Mouse (Mus musculus) limb, embryonic 15.5 days (tissue): ENCODE measurements around the gene Tank. TPM values are rescaled to one million over a fixed set of nuclear protein-coding genes. Genes with fewer than 3 reads are reported as not detected.
A peak's percentile ranks its signal among the peaks of the same experiment; 100 is the strongest.

Experiments used
- ATAC-seq: fragments of 200-750 bp; cut with Nextera tagmentation; 2 replicates; pipeline ENCODE4 v1.8.0; 2017; ENCODE audit warnings: low read depth, moderate TSS enrichment; ENCODE audit not compliant: insufficient number of reproducible peaks, low FRiP score, low TSS enrichment
- H3K27ac ChIP-seq: fragments of 300-500 bp; sonication (generic); 2 replicates; pipeline ENCODE4 v1.5.1; 2015; ENCODE audit warnings: moderate library complexity, mild to moderate bottlenecking, inconsistent platforms
- H3K27me3 ChIP-seq: fragments of 300-500 bp; sonication (generic); 2 replicates; pipeline ENCODE4 v1.6.1; 2015; ENCODE audit warnings: inconsistent platforms
- H3K36me3 ChIP-seq: fragments of 300-500 bp; sonication (generic); 2 replicates; pipeline ENCODE4 v1.6.1; 2015; ENCODE audit warnings: inconsistent platforms
- H3K4me1 ChIP-seq: fragments of 300-500 bp; sonication (generic); 2 replicates; pipeline ENCODE4 v1.6.1; 2015; ENCODE audit warnings: inconsistent platforms
- H3K4me2 ChIP-seq: fragments of 300-500 bp; sonication (generic); 2 replicates; pipeline ENCODE4 v1.6.1; 2015; ENCODE audit warnings: mild to moderate bottlenecking, inconsistent platforms
- H3K4me3 ChIP-seq: fragments of 300-500 bp; sonication (generic); 2 replicates; pipeline ENCODE4 v1.5.1; 2015; ENCODE audit warnings: mild to moderate bottlenecking, inconsistent platforms
- H3K9ac ChIP-seq: fragments of 300-500 bp; sonication (generic); 2 replicates; pipeline ENCODE4 v1.6.1; 2015; ENCODE audit warnings: inconsistent platforms
- H3K9me3 ChIP-seq: fragments of 300-500 bp; sonication (generic); 2 replicates; pipeline ENCODE4 v1.6.1; 2016; ENCODE audit warnings: inconsistent platforms
- WGBS: fragments of 180-500 bp; shearing (Covaris S2); methylation state at CpG from one replicate; pipeline ENCODE4 v1.1.7; 2015; 5-methylcytosine and 5-hydroxymethylcytosine counted together
- polyA plus RNA-seq: library from polyadenylated mRNA; unstranded; fragments of >200 nt; fragmentation: Nextera tagmentation; extraction: Ambion mirVana; gene quantifications from 2 replicates; pipeline ENCODE4 v1.2.1, GENCODE M21; 2015

Gene Tank
- polyA plus RNA-seq, 1 experiment from 2014 or later, result 28.0 TPM

GRCm38 (mm10) chr2:61630864-61631555 is 52.6 kb downstream of the Tank start:
- 91% methylated on average over 3 of the region's 3 CpGs for WGBS
- H3K4me3 ChIP-seq, result no peak overlapping the region
- H3K27me3 ChIP-seq, result no peaks in the 10 kb centered on the region
- H3K27ac ChIP-seq, result no peak overlapping the region
- H3K9ac ChIP-seq, result no peak overlapping the region
- no peaks in the 10 kb centered on the region for H3K9me3 ChIP-seq
- no peak overlapping the region for H3K4me2 ChIP-seq
- no peak for ATAC-seq
- peaks cover 13% of the 10 kb centered on the region; the same call in 1 of the 2 replicates for H3K36me3 ChIP-seq
- no peaks in the 10 kb centered on the region for H3K4me1 ChIP-seq

GRCm38 (mm10) chr2:61635099-61635498 is 56.7 kb downstream of the Tank start:
- H3K4me2 ChIP-seq, result no peak overlapping the region
- no peak overlapping the region for H3K4me3 ChIP-seq
- no peak overlapping the region for H3K9ac ChIP-seq
- ATAC-seq, result no peak
- 100% methylated on average over 1 of the region's 1 CpGs for WGBS
- H3K27ac ChIP-seq, result no peak overlapping the region
- H3K36me3 ChIP-seq, result 0 out of 2 replicates have a peak, but pooled peaks cover 3% of the 10 kb centered on the region
- H3K27me3 ChIP-seq, result no peaks in the 10 kb centered on the region
- no peaks in the 10 kb centered on the region for H3K4me1 ChIP-seq
- H3K9me3 ChIP-seq, result no peaks in the 10 kb centered on the region

- Histone ChIP-seq H3K36me3 (0 out of 2 replicates have a peak, but pooled peaks cover 3% of the 10 kb centered on the region), H3K4me2 (no peak overlapping the region), H3K27ac (no peak overlapping the region), H3K9ac (no peak overlapping the region), H3K4me3 (no peak overlapping the region), H3K9me3 (no peaks in the 10 kb centered on the region), H3K4me1 (no peaks in the 10 kb centered on the region), H3K27me3 (no peaks in the 10 kb centered on the region)
- ATAC-seq, result no peak
- WGBS, result 71% methylated on average over 6 of the region's 6 CpGs
Measured at GRCm38 (mm10) chr2:61638182-61638581, 59.8 kb downstream of the Tank start.

- 52% methylated on average over 6 of the region's 6 CpGs for WGBS
- H3K36me3 ChIP-seq, result peaks cover 4% of the 10 kb centered on the region; the same call in 1 of the 2 replicates
- H3K9ac ChIP-seq, result no peak overlapping the region
- H3K4me3 ChIP-seq, result no peak overlapping the region
- no peaks in the 10 kb centered on the region for H3K9me3 ChIP-seq
- ATAC-seq, result no peak
- H3K27me3 ChIP-seq, result no peaks in the 10 kb centered on the region
- no peaks in the 10 kb centered on the region for H3K4me1 ChIP-seq
- no peak overlapping the region for H3K27ac ChIP-seq
- H3K4me2 ChIP-seq, result no peak overlapping the region
Measured at GRCm38 (mm10) chr2:61642452-61643368, 64.3 kb downstream of the Tank start.

GRCm38 (mm10) chr2:61651206-61651605 is 72.8 kb downstream of the Tank start:
- Histone ChIP-seq H3K4me2 (no peak overlapping the region), H3K9ac (no peak overlapping the region), H3K36me3 (peaks cover 10% of the 10 kb centered on the region), H3K27ac (no peak overlapping the region), H3K27me3 (peaks cover 8% of the 10 kb centered on the region; the same call in 1 of the 2 replicates), H3K4me1 (peaks cover 12% of the 10 kb centered on the region), H3K4me3 (no peak overlapping the region), H3K9me3 (no peaks in the 10 kb centered on the region)
- ATAC-seq, result no peak
- 73% methylated on average over 4 of the region's 4 CpGs for WGBS

- peaks cover 9% of the 10 kb centered on the region for H3K36me3 ChIP-seq
- ATAC-seq, result no peak
- H3K27me3 ChIP-seq, result peaks cover 8% of the 10 kb centered on the region; the same call in 1 of the 2 replicates
- no peak overlapping the region for H3K27ac ChIP-seq
- no peak overlapping the region for H3K4me3 ChIP-seq
- no peak overlapping the region for H3K9ac ChIP-seq
- peaks cover 16% of the 10 kb centered on the region for H3K4me1 ChIP-seq
- H3K4me2 ChIP-seq, result no peak overlapping the region
- no peaks in the 10 kb centered on the region for H3K9me3 ChIP-seq
- WGBS, result 70% methylated on average over 3 of the region's 3 CpGs
Measured at GRCm38 (mm10) chr2:61651640-61652039, 73.3 kb downstream of the Tank start.

- H3K9ac ChIP-seq, result no peak overlapping the region
- no peak overlapping the region for H3K27ac ChIP-seq
- no peaks in the 10 kb centered on the region for H3K9me3 ChIP-seq
- peak overlapping the region; percentile 59 for H3K4me3 ChIP-seq
- H3K36me3 ChIP-seq, result peaks cover 2% of the 10 kb centered on the region; the same call in 1 of the 2 replicates
- H3K27me3 ChIP-seq, result peaks cover 14% of the 10 kb centered on the region
- peak overlapping the region; percentile 98 for H3K4me2 ChIP-seq
- H3K4me1 ChIP-seq, result peaks cover 21% of the 10 kb centered on the region
- 14% methylated on average over 12 of the region's 12 CpGs for WGBS
- no peak for ATAC-seq
Measured at GRCm38 (mm10) chr2:61655046-61655381, 76.6 kb downstream of the Tank start.

- under 1% methylated on average over 45 of the region's 46 CpGs for WGBS
- H3K27me3 ChIP-seq, result peaks cover 14% of the 10 kb centered on the region
- H3K9ac ChIP-seq, result peak overlapping the region; percentile 28; the same call in 1 of the 2 replicates
- ATAC-seq, result 0 out of 2 replicates have a peak, but pooled peaks have one; percentile 40
- H3K4me2 ChIP-seq, result peak overlapping the region; percentile 98
- no peak overlapping the region for H3K27ac ChIP-seq
- H3K36me3 ChIP-seq, result no peaks in the 10 kb centered on the region
- H3K4me3 ChIP-seq, result peak overlapping the region; percentile 59
- no peaks in the 10 kb centered on the region for H3K9me3 ChIP-seq
- peaks cover 21% of the 10 kb centered on the region for H3K4me1 ChIP-seq
Measured at GRCm38 (mm10) chr2:61655382-61656281, 77.2 kb downstream of the Tank start.

GRCm38 (mm10) chr2:61656421-61657411 is 78.3 kb downstream of the Tank start:
- peak; percentile 79; the same call in 1 of the 2 replicates for ATAC-seq
- Histone ChIP-seq H3K4me2 (peak overlapping the region; percentile 98), H3K27ac (no peak overlapping the region), H3K9me3 (no peaks in the 10 kb centered on the region), H3K36me3 (no peaks in the 10 kb centered on the region), H3K9ac (peak overlapping the region; percentile 47), H3K27me3 (peaks cover 14% of the 10 kb centered on the region), H3K4me3 (peak overlapping the region; percentile 59), H3K4me1 (peaks cover 21% of the 10 kb centered on the region)
- WGBS, result 1% methylated on average over 68 of the region's 85 CpGs

GRCm38 (mm10) chr2:61659254-61659653 is 80.9 kb downstream of the Tank start:
- no peak overlapping the region for H3K27ac ChIP-seq
- no peak overlapping the region for H3K9ac ChIP-seq
- ATAC-seq, result no peak
- no peaks in the 10 kb centered on the region for H3K9me3 ChIP-seq
- H3K4me3 ChIP-seq, result no peak overlapping the region
- WGBS, result 86% methylated on average over 2 of the region's 2 CpGs
- H3K36me3 ChIP-seq, result no peaks in the 10 kb centered on the region
- H3K4me2 ChIP-seq, result no peak overlapping the region
- H3K4me1 ChIP-seq, result peaks cover 21% of the 10 kb centered on the region
- H3K27me3 ChIP-seq, result peaks cover 14% of the 10 kb centered on the region
